ENCODE assay signal across 12 mouse cellular contexts in the genomic region with DNA sequence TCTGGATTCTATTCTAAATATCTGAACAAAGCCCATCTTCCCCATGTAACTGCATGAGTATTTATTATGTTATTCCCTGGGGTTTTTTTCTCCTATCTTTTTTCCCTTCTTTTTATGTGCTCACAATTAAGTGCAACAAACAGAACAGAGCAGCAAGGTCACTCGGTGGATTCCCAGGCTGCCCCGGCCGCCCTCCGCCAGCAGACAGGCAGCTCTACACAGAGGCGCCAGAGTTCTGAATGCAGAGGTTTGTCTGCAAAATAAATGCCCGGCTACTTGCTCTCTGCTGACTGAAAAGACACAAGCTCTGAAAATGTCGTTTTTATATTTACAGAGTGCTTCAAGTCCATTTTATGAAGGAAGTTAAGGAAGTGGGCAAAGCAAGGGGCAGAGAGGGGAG. TPM values are rescaled to one million over a fixed set of nuclear protein-coding genes. Genes with fewer than 3 reads are reported as not detected.
DNase-seq lines count a peak whose midpoint lies in the region; ATAC-seq lines count a peak whose summit lies in the region.
"Had no signal": no experiment of that assay in that cellular context is flagged by ENCODE, and none has a peak within 500 bp of the region (broad histone marks: within the 10 kb centered on the region; RNA-seq: fewer than 3 reads in every experiment).

No protein-coding gene starts in this region.

- no peak for ATAC-seq in embryonic facial prominence, embryonic 12.5 days (ENCODE audit: insufficient number of reproducible peaks, insufficient read depth, low FRiP score, low TSS enrichment)
- no peak for ATAC-seq in hindbrain, embryonic 12.5 days (ENCODE audit: low FRiP score)
- no peak for ATAC-seq in midbrain, embryonic 15.5 days (replicated peaks)

- H3K4me3 ChIP-seq in embryonic facial prominence, embryonic 12.5 days: no peak overlapping the region
- H3K4me3 ChIP-seq in hindbrain, embryonic 12.5 days: no peak overlapping the region
- H3K4me3 ChIP-seq in midbrain, embryonic 15.5 days: no peak overlapping the region
- H3K4me3 ChIP-seq: liver, embryonic 13.5 days had no signal

- no peaks in the 10 kb centered on the region for H3K27me3 ChIP-seq in embryonic facial prominence, embryonic 12.5 days
- no peaks in the 10 kb centered on the region for H3K27me3 ChIP-seq in hindbrain, embryonic 12.5 days
- no peaks in the 10 kb centered on the region for H3K27me3 ChIP-seq in midbrain, embryonic 15.5 days (replicated peaks)
- H3K27me3 ChIP-seq: liver, embryonic 13.5 days had no signal

- WGBS in embryonic facial prominence, embryonic 12.5 days: 50% methylated on average over 7 of the region's 7 CpGs
- WGBS in hindbrain, embryonic 12.5 days: 28% methylated on average over 7 of the region's 7 CpGs
- WGBS in midbrain, embryonic 15.5 days: 18% methylated on average over 7 of the region's 7 CpGs

- peaks cover 28% of the 10 kb centered on the region for H3K36me3 ChIP-seq in embryonic facial prominence, embryonic 12.5 days
- H3K36me3 ChIP-seq in hindbrain, embryonic 12.5 days: peaks cover 9% of the 10 kb centered on the region; the same call in 1 of the 2 replicates
- no peaks in the 10 kb centered on the region for H3K36me3 ChIP-seq in midbrain, embryonic 15.5 days (replicated peaks)
- H3K36me3 ChIP-seq: liver, embryonic 13.5 days had no signal

- peak; percentile 37 to 54 for DNase-seq in adrenal gland, postnatal 36 days
- DNase-seq in adrenal gland, adult 2 months: no peak
- no peak for DNase-seq in retina, embryonic 14.5 days (ENCODE audit: low spot score)
- no peak for DNase-seq in adipocyte (ENCODE audit: low spot score)
- no peak for DNase-seq in heart, postnatal 14 days
- DNase-seq: liver, embryonic 13.5 days had no signal

- H3K4me2 ChIP-seq in embryonic facial prominence, embryonic 12.5 days (replicated peaks): no peak overlapping the region
- H3K4me2 ChIP-seq in hindbrain, embryonic 12.5 days (replicated peaks): no peak overlapping the region
- no peak overlapping the region for H3K4me2 ChIP-seq in midbrain, embryonic 15.5 days
- H3K4me2 ChIP-seq: liver, embryonic 13.5 days had no signal

- H3K4me1 ChIP-seq in embryonic facial prominence, embryonic 12.5 days: peaks cover 21% of the 10 kb centered on the region
- peaks cover 48% of the 10 kb centered on the region for H3K4me1 ChIP-seq in hindbrain, embryonic 12.5 days
- H3K4me1 ChIP-seq in midbrain, embryonic 15.5 days: peaks cover 28% of the 10 kb centered on the region
- H3K4me1 ChIP-seq: liver, embryonic 13.5 days had no signal

- no peaks in the 10 kb centered on the region for H3K9me3 ChIP-seq in embryonic facial prominence, embryonic 12.5 days
- no peaks in the 10 kb centered on the region for H3K9me3 ChIP-seq in hindbrain, embryonic 12.5 days (replicated peaks)
- H3K9me3 ChIP-seq in midbrain, embryonic 15.5 days: no peaks in the 10 kb centered on the region
- H3K9me3 ChIP-seq: liver, embryonic 13.5 days had no signal

- intact Hi-C loops in heart, postnatal 14 days (cut with DNase I): no loop called here

- H3K27ac ChIP-seq in embryonic facial prominence, embryonic 12.5 days: peak overlapping the region; percentile 14; the same call in 1 of the 2 replicates
- peak overlapping the region; percentile 82 for H3K27ac ChIP-seq in hindbrain, embryonic 12.5 days
- peak overlapping the region; percentile 72 for H3K27ac ChIP-seq in midbrain, embryonic 15.5 days
- H3K27ac ChIP-seq: liver, embryonic 13.5 days had no signal

- no peak overlapping the region for H3K9ac ChIP-seq in embryonic facial prominence, embryonic 12.5 days
- H3K9ac ChIP-seq in hindbrain, embryonic 12.5 days: peak overlapping the region; percentile 28
- H3K9ac ChIP-seq in midbrain, embryonic 15.5 days: no peak overlapping the region
- H3K9ac ChIP-seq: liver, embryonic 13.5 days had no signal

RNA-seq across cellular contexts. Expression of gene Glod4, which starts 24.0 kb away (rescaled TPM):
- 10 to 100 TPM; 85.0 to 87.2 TPM for total RNA-seq in adrenal gland, postnatal 36 days (2021)
- total RNA-seq in adrenal gland, adult 2 months (2021): 10 to 100 TPM; 76.3 to 86.1 TPM
- 1.7 TPM in 2 replicates for polyA plus RNA-seq in adrenal gland, adult 2 months (2012; rRNA removed)
- polyA plus RNA-seq in embryonic facial prominence, embryonic 12.5 days (2016; fragmentation: Nextera tagmentation; extraction: Ambion mirVana): 121 and 126 TPM in 2 replicates
- polyA plus RNA-seq in hindbrain, embryonic 12.5 days (2016; fragmentation: Nextera tagmentation; extraction: Ambion mirVana): 109 and 118 TPM in 2 replicates
- polyA plus RNA-seq in midbrain, embryonic 15.5 days (2015; fragmentation: Nextera tagmentation; extraction: Ambion mirVana): 121 and 123 TPM in 2 replicates
- 10 to 100 TPM; 37.7 to 44.7 TPM for total RNA-seq in heart, postnatal 14 days (2021)

RNA-seq across cellular contexts. Expression of gene Mrm3, which starts 24.0 kb away (rescaled TPM):
- 10 to 100 TPM; 18.8 to 21.4 TPM for total RNA-seq in adrenal gland, postnatal 36 days (2021)
- 10 to 100 TPM; 18.1 to 21.3 TPM for total RNA-seq in adrenal gland, adult 2 months (2021)
- polyA plus RNA-seq in adrenal gland, adult 2 months (2012; rRNA removed): 10.4 and 13.0 TPM in 2 replicates
- 26.3 and 27.6 TPM in 2 replicates for polyA plus RNA-seq in embryonic facial prominence, embryonic 12.5 days (2016; fragmentation: Nextera tagmentation; extraction: Ambion mirVana)
- 15.4 and 18.0 TPM in 2 replicates for polyA plus RNA-seq in hindbrain, embryonic 12.5 days (2016; fragmentation: Nextera tagmentation; extraction: Ambion mirVana)
- 25.8 and 27.0 TPM in 2 replicates for polyA plus RNA-seq in midbrain, embryonic 15.5 days (2015; fragmentation: Nextera tagmentation; extraction: Ambion mirVana)
- total RNA-seq in heart, postnatal 14 days (2021): 10 to 100 TPM; 20.6 to 22.8 TPM

RNA-seq across cellular contexts. Expression of gene Gemin4, which starts 50.1 kb away (rescaled TPM):
- total RNA-seq in adrenal gland, postnatal 36 days (2021): 1 to 10 TPM; 8.0 to 8.9 TPM
- total RNA-seq in adrenal gland, adult 2 months (2021): 1 to 10 TPM; 5.4 to 9.1 TPM
- polyA plus RNA-seq in adrenal gland, adult 2 months (2012; rRNA removed): 4.5 and 5.9 TPM in 2 replicates
- polyA plus RNA-seq in embryonic facial prominence, embryonic 12.5 days (2016; fragmentation: Nextera tagmentation; extraction: Ambion mirVana): 34.5 TPM in 2 replicates
- 27.5 and 28.7 TPM in 2 replicates for polyA plus RNA-seq in hindbrain, embryonic 12.5 days (2016; fragmentation: Nextera tagmentation; extraction: Ambion mirVana)
- 13.2 and 15.6 TPM in 2 replicates for polyA plus RNA-seq in midbrain, embryonic 15.5 days (2015; fragmentation: Nextera tagmentation; extraction: Ambion mirVana)
- 1 to 10 TPM; 1.8 to 2.6 TPM for total RNA-seq in heart, postnatal 14 days (2021)

RNA-seq across cellular contexts. Expression of gene Dbil5, which starts 50.1 kb away (rescaled TPM):
- not detected for total RNA-seq in adrenal gland, postnatal 36 days (2021)
- total RNA-seq in adrenal gland, adult 2 months (2021): under 1 TPM; 0.72 to 0.73 TPM
- polyA plus RNA-seq in adrenal gland, adult 2 months (2012; rRNA removed): 0.97 TPM in 1 of 2 replicates, not detected in the other
- 0.72 and 0.87 TPM in 2 replicates for polyA plus RNA-seq in embryonic facial prominence, embryonic 12.5 days (2016; fragmentation: Nextera tagmentation; extraction: Ambion mirVana)
- 0.54 TPM in 1 of 2 replicates, not detected in the other for polyA plus RNA-seq in hindbrain, embryonic 12.5 days (2016; fragmentation: Nextera tagmentation; extraction: Ambion mirVana)
- 0.54 and 0.74 TPM in 2 replicates for polyA plus RNA-seq in midbrain, embryonic 15.5 days (2015; fragmentation: Nextera tagmentation; extraction: Ambion mirVana)
- total RNA-seq in heart, postnatal 14 days (2021): not detected
- total RNA-seq: granulocyte monocyte progenitor cell, adult 5-6 weeks; megakaryocyte, adult 5-6 weeks had no signal
- polyA plus RNA-seq: spleen, adult 2 months had no signal

Comparison
In these comparisons a context has a peak if more than half of its experiments do, and no peak if none do; other contexts are left out.
1. DNase-seq: peak in adrenal gland, postnatal 36 days (2 of 2); none in adrenal gland, adult 2 months (single experiment), retina, embryonic 14.5 days (single experiment), adipocyte (single experiment) and heart, postnatal 14 days (0 of 2).
2. H3K27ac ChIP-seq: peak in every context shown above with its lines; median percentile 82 in hindbrain, embryonic 12.5 days; 72 in midbrain, embryonic 15.5 days; 14 in embryonic facial prominence, embryonic 12.5 days.
3. RNA of gene Glod4, which starts 24.0 kb away (polyA plus RNA-seq): 121 to 126 TPM in embryonic facial prominence, embryonic 12.5 days, 121 to 123 TPM in midbrain, embryonic 15.5 days and 109 to 118 TPM in hindbrain, embryonic 12.5 days; 1.7 TPM in adrenal gland, adult 2 months; every median in the first group is over 10 times any median in the second.